Mouse (Mus musculus) bone marrow, adult 2 months (tissue): ENCODE results near the gene Gpr108.

Experiments
- CTCF ChIP-seq: fragments of 200-500 bp; IDR thresholded peaks from 2 replicates; pipeline ENCODE4 v1.5.1; 2011; ENCODE audit warnings: low read length, control low read depth; ENCODE audit not compliant: control insufficient read depth, insufficient read depth
- POLR2A ChIP-seq: fragments of 200-500 bp; IDR thresholded peaks from 2 replicates; pipeline ENCODE4 v1.6.1; 2011; ENCODE audit warnings: low read depth, mild to moderate bottlenecking, control low read depth, low read length, borderline replicate concordance; ENCODE audit not compliant: control insufficient read depth

DNA sequence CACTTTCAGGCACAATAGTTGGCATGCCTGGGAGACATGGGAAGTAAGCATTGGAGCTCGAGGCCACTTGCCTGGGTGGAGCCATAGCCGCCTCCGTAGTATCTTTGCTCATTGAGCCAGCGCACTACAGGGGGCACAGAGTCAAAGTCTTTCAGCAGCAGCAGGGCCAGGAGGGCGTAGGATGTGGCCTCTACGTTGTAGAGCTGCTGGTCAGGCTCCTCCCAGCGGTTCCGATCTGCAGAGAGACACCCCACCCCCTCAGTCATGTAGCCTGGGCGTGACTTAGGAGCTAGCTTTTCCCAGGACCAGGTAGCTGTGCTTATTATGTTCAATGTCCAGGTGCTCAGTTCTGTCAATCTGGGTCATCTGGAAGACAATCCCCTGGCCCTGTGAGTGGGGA lies 36.7 kb downstream of the Gpr108 start:
- no peak for TF ChIP-seq CTCF
- TF ChIP-seq POLR2A: no peak
